Mouse (Mus musculus) mouse embryonic stem cell (cell line): ENCODE data around the gene Olfr9.
"Not testable (repeated sequence)": the region's sequence is repeated elsewhere in the genome, so short reads cannot be mapped to it uniquely, and the experiment has no call there.

Source experiments
- in situ Hi-C, 2 experiments: fragments of 300-500 bp; cut with MboI; formaldehyde crosslinking; loops; 1 replicate in 1 of 2; 3 replicates in 1 of 2; pipeline ENCODE4 v1.14.3; 2019 to 2020; ENCODE audit warnings: low sequenced_read_pairs in 2 of 2, low pct_unique_long_range_greater_than_20kb in 1 of 2, mixed read lengths in 1 of 2; ENCODE audit not compliant: unreplicated experiment in 1 of 2

Olfr9 gene

GRCm38 (mm10) chr10:128989131-128989530 is at the start of gene Olfr9:
TSS of gene Olfr9 (plus strand) at chr10:128989431.
- in situ Hi-C loops, result not testable (repeated sequence)

- in situ Hi-C loops, result no loop called here
Measured at GRCm38 (mm10) chr10:128940475-128941061, 48.7 kb upstream of the Olfr9 start.

- in situ Hi-C loops, result no loop called here
Measured at GRCm38 (mm10) chr10:128945675-128946074, 43.6 kb upstream of the Olfr9 start.

- in situ Hi-C loops, result no loop called here
Measured at GRCm38 (mm10) chr10:128947496-128947895, 41.7 kb upstream of the Olfr9 start.

GRCm38 (mm10) chr10:128950208-128950887 is 38.9 kb upstream of the Olfr9 start:
- in situ Hi-C loops, result no loop called here

- in situ Hi-C loops, result no loop called here
Measured at GRCm38 (mm10) chr10:128958340-128958739, 30.9 kb upstream of the Olfr9 start.

GRCm38 (mm10) chr10:128960142-128960541 is 29.1 kb upstream of the Olfr9 start:
- in situ Hi-C loops, result no loop called here

GRCm38 (mm10) chr10:128960590-128961584 is 28.3 kb upstream of the Olfr9 start, which contains the start of gene Mettl7b:
TSS of gene Mettl7b (minus strand) at chr10:128960988.
- in situ Hi-C loops, result no loop called here

GRCm38 (mm10) chr10:128964961-128965360 is 24.3 kb upstream of the Olfr9 start:
- in situ Hi-C loops, result no loop called here

- in situ Hi-C loops, result no loop called here
Measured at GRCm38 (mm10) chr10:128965871-128966270, 23.4 kb upstream of the Olfr9 start.

GRCm38 (mm10) chr10:128968341-128968749 is 20.9 kb upstream of the Olfr9 start:
- in situ Hi-C loops, result no loop called here

- in situ Hi-C loops, result no loop called here
Measured at GRCm38 (mm10) chr10:128970740-128971250, 18.4 kb upstream of the Olfr9 start.

GRCm38 (mm10) chr10:128972841-128973240 is 16.4 kb upstream of the Olfr9 start:
- in situ Hi-C loops, result no loop called here

GRCm38 (mm10) chr10:128976395-128976794 is 12.8 kb upstream of the Olfr9 start:
- in situ Hi-C loops, result no loop called here

GRCm38 (mm10) chr10:128977522-128978114 is 11.6 kb upstream of the Olfr9 start:
- in situ Hi-C loops, result no loop called here

GRCm38 (mm10) chr10:128980644-128981365 is 8.4 kb upstream of the Olfr9 start:
- in situ Hi-C loops, result no loop called here

GRCm38 (mm10) chr10:128990129-128990850 is 1.1 kb downstream of the Olfr9 start:
- in situ Hi-C loops, result not testable (repeated sequence)
